Mouse (Mus musculus): ENCODE data around the gene Fcrl1. TPM values are rescaled to one million over a fixed set of nuclear protein-coding genes. Genes with fewer than 3 reads are reported as not detected.

Fcrl1 gene
- polyA plus RNA-seq, 1 experiment from 2014 or later: 0.20 TPM

DNA sequence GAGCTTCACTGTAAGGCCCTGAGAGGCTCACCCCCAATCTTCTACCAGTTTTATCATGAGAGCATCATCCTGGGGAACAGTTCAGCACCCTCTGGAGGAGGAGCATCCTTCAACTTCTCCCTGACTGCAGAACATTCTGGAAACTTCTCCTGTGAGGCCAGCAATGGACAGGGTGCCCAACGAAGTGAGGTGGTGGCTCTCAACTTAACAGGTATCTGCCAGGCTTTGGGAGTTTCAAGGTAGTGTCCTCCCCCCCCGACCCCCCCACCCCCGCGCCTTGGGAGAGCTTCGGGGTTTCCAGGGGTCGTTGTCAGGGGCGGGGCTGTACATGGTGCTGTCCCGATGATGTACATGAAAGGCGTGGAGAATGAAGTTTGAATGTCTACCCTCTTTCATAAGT lies 8.9 kb downstream of the Fcrl1 start:
- Histone ChIP-seq H3K27me3 (ENCODE audit: control insufficient read depth, insufficient read depth, low read length) (no peaks in the 10 kb centered on the region), H3K4me3 (ENCODE audit: control insufficient read depth in 1 of 2, insufficient read depth in 1 of 2, low read depth in 1 of 2, low read length in 2 of 2) (no peak overlapping the region), H3K9me3 (ENCODE audit: control insufficient read depth, low read length) (no peaks in the 10 kb centered on the region), H3K4me2 (ENCODE audit: low read length) (no peak overlapping the region), H3K27ac (replicated peaks in 1 of 2; ENCODE audit: control insufficient read depth in 1 of 2, insufficient read depth in 1 of 2, low read depth in 2 of 2, low read length in 2 of 2) (no peak overlapping the region), H3K4me1 (ENCODE audit: control insufficient read depth in 2 of 2, insufficient read depth in 2 of 2, low read length in 2 of 2) (no peaks in the 10 kb centered on the region), H3K9ac (ENCODE audit: low read length) (no peak overlapping the region), H3K36me3 (ENCODE audit: control insufficient read depth, insufficient read depth, low read length) (no peaks in the 10 kb centered on the region)
- ATAC-seq (ENCODE audit: insufficient number of reproducible peaks, insufficient read depth, low FRiP score, low read depth): no peak; the same call in 1 of the 2 replicates
- 78% methylated on average over 9 of the region's 9 CpGs for WGBS

DNA sequence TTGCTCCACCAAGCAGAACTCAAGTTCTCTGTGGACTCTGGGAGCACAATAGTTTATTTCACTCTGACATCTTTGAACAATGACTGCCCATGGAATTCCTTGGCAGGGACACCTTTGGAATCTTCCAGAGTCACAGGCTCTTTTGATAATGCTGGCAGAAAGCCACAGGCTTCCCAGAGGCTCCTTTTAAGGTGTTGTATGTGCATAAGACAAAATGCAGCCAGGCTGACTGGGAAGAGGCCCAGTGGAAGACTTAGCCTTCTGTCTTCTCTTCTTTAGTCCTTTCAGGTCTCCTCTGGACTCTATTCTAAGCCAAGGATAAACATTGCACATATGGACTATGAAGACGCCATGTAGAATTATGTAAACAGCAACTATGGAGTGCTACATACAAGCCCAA lies 14.7 kb downstream of the Fcrl1 start:
- H3K4me3 ChIP-seq (ENCODE audit: control insufficient read depth in 1 of 2, insufficient read depth in 1 of 2, low read depth in 1 of 2, low read length in 2 of 2): no peak overlapping the region
- H3K27me3 ChIP-seq (ENCODE audit: control insufficient read depth, insufficient read depth, low read length): no peaks in the 10 kb centered on the region
- H3K9ac ChIP-seq (ENCODE audit: low read length): no peak overlapping the region
- WGBS: 90% methylated on average over 1 of the region's 1 CpGs
- H3K4me2 ChIP-seq (ENCODE audit: low read length): no peak overlapping the region
- peak overlapping the region in 1 of 2 experiments; percentile 55; a peak in 1 of 4 replicates for H3K27ac ChIP-seq (replicated peaks in 1 of 2; ENCODE audit: control insufficient read depth in 1 of 2, insufficient read depth in 1 of 2, low read depth in 2 of 2, low read length in 2 of 2)
- no peak for ATAC-seq (ENCODE audit: insufficient number of reproducible peaks, insufficient read depth, low FRiP score, low read depth)
- H3K36me3 ChIP-seq (ENCODE audit: control insufficient read depth, insufficient read depth, low read length): no peaks in the 10 kb centered on the region
- H3K9me3 ChIP-seq (ENCODE audit: control insufficient read depth, low read length): no peaks in the 10 kb centered on the region
- no peaks in the 10 kb centered on the region; a peak in 1 of 4 replicates for H3K4me1 ChIP-seq (ENCODE audit: control insufficient read depth in 2 of 2, insufficient read depth in 2 of 2, low read length in 2 of 2)

DNA sequence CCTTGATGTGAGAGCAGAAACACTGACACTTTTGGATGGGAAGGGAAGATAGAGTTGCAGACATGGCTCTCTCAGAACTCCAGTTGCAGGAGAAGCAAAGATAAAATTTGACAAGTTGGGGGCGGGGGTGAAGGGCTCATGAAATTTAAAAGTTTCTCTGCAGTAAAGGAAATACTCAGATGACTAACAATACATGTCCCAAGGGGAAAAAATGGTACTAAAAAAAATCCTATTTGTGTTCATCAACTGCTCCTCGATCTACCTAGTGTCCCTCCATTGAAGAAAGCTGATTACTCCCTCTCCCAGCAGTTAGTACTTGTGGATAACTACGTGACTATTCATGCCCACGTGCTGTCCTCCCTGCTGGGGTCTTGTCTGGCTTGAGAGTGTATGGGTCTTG lies 22.6 kb downstream of the Fcrl1 start:
- WGBS: 49% methylated on average over 4 of the region's 4 CpGs
- H3K27me3 ChIP-seq (ENCODE audit: control insufficient read depth, insufficient read depth, low read length): no peaks in the 10 kb centered on the region
- no peak overlapping the region for H3K4me3 ChIP-seq (ENCODE audit: control insufficient read depth in 1 of 2, insufficient read depth in 1 of 2, low read depth in 1 of 2, low read length in 2 of 2)
- H3K9me3 ChIP-seq (ENCODE audit: control insufficient read depth, low read length): no peaks in the 10 kb centered on the region
- H3K36me3 ChIP-seq (ENCODE audit: control insufficient read depth, insufficient read depth, low read length): no peaks in the 10 kb centered on the region
- no peak for ATAC-seq (ENCODE audit: insufficient number of reproducible peaks, insufficient read depth, low FRiP score, low read depth)
- H3K9ac ChIP-seq (ENCODE audit: low read length): no peak overlapping the region
- no peaks in the 10 kb centered on the region for H3K4me1 ChIP-seq (ENCODE audit: control insufficient read depth in 2 of 2, insufficient read depth in 2 of 2, low read length in 2 of 2)
- no peak overlapping the region for H3K27ac ChIP-seq (replicated peaks in 1 of 2; ENCODE audit: control insufficient read depth in 1 of 2, insufficient read depth in 1 of 2, low read depth in 2 of 2, low read length in 2 of 2)
- H3K4me2 ChIP-seq (ENCODE audit: low read length): no peak overlapping the region

DNA sequence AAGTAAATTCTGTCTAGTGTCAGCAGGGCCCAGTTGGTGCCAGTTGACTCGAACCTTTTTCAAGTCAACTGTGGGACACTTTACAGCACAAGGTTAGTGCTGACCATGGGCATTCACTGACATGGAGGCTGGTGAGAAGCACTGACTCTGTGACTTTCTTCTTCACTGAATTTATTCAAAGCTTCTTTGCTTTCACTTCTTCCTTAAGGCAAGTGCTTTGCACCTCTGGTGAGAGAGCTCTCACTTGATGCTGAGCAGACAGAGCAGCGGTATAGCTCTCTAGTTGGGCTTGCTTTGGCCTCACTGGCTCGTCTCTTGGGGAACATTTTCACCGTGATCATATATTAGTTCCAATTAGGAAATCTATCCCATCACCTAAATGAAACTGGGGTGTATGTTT lies 23.7 kb downstream of the Fcrl1 start:
- Histone ChIP-seq H3K9me3 (ENCODE audit: control insufficient read depth, low read length) (no peaks in the 10 kb centered on the region), H3K27me3 (ENCODE audit: control insufficient read depth, insufficient read depth, low read length) (no peaks in the 10 kb centered on the region), H3K27ac (replicated peaks in 1 of 2; ENCODE audit: control insufficient read depth in 1 of 2, insufficient read depth in 1 of 2, low read depth in 2 of 2, low read length in 2 of 2) (no peak overlapping the region), H3K4me1 (ENCODE audit: control insufficient read depth in 2 of 2, insufficient read depth in 2 of 2, low read length in 2 of 2) (no peaks in the 10 kb centered on the region), H3K4me3 (ENCODE audit: control insufficient read depth in 1 of 2, insufficient read depth in 1 of 2, low read depth in 1 of 2, low read length in 2 of 2) (no peak overlapping the region), H3K4me2 (ENCODE audit: low read length) (no peak overlapping the region), H3K9ac (ENCODE audit: low read length) (no peak overlapping the region), H3K36me3 (ENCODE audit: control insufficient read depth, insufficient read depth, low read length) (no peaks in the 10 kb centered on the region)
- WGBS: 76% methylated on average over 4 of the region's 4 CpGs
- ATAC-seq (ENCODE audit: insufficient number of reproducible peaks, insufficient read depth, low FRiP score, low read depth): no peak

DNA sequence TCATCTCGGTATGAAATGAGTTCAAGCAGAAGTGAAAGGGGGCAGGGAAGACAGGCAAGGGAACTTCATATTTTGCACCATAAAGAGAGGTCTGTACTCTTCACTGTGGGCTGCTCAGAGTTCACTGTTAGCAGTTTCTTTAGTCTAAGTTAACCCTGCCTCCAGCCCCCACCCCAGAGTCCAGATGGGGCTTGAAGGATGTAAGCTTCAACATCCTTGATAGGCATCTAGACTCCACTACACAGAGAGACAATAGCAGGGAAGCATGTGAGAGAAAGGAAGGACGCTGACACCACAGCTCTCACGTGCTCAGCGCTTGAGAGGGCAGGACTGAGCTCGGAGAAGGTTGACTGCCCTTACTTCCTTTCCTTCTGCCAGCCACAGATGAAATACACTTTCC lies 25.1 kb downstream of the Fcrl1 start:
- Histone ChIP-seq H3K36me3 (ENCODE audit: control insufficient read depth, insufficient read depth, low read length) (no peaks in the 10 kb centered on the region), H3K9ac (ENCODE audit: low read length) (no peak overlapping the region), H3K9me3 (ENCODE audit: control insufficient read depth, low read length) (no peaks in the 10 kb centered on the region), H3K27me3 (ENCODE audit: control insufficient read depth, insufficient read depth, low read length) (no peaks in the 10 kb centered on the region), H3K4me3 (ENCODE audit: control insufficient read depth in 1 of 2, insufficient read depth in 1 of 2, low read depth in 1 of 2, low read length in 2 of 2) (no peak overlapping the region), H3K4me1 (ENCODE audit: control insufficient read depth in 2 of 2, insufficient read depth in 2 of 2, low read length in 2 of 2) (no peaks in the 10 kb centered on the region), H3K27ac (replicated peaks in 1 of 2; ENCODE audit: control insufficient read depth in 1 of 2, insufficient read depth in 1 of 2, low read depth in 2 of 2, low read length in 2 of 2) (no peak overlapping the region), H3K4me2 (ENCODE audit: low read length) (no peak overlapping the region)
- WGBS: 46% methylated on average over 5 of the region's 5 CpGs
- ATAC-seq (ENCODE audit: insufficient number of reproducible peaks, insufficient read depth, low FRiP score, low read depth): no peak

DNA sequence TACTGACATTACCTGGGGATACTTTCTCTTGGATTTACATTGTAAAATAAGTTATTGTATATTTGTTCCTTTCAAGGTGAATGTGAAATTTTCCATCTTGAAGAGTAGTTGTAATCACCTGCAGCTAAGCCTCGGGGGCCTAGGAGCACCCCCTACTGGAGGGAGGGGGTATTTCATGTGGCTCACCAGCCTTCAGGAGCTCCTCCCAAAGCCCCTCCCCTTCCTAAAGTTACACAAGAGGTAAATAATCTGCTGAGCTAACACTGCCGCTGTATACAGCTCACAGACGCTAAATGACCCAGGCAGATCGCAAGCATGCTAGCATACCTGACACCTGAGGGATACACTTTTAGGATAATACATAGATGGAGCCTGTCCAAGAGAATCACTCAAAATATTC lies 32.0 kb downstream of the Fcrl1 start:
- no peak overlapping the region for H3K9ac ChIP-seq (ENCODE audit: low read length)
- H3K36me3 ChIP-seq (ENCODE audit: control insufficient read depth, insufficient read depth, low read length): no peaks in the 10 kb centered on the region
- 34% methylated on average over 4 of the region's 4 CpGs for WGBS
- no peak overlapping the region for H3K27ac ChIP-seq (replicated peaks in 1 of 2; ENCODE audit: control insufficient read depth in 1 of 2, insufficient read depth in 1 of 2, low read depth in 2 of 2, low read length in 2 of 2)
- H3K27me3 ChIP-seq (ENCODE audit: control insufficient read depth, insufficient read depth, low read length): no peaks in the 10 kb centered on the region
- peaks cover 0 to 2% of the 10 kb centered on the region in 2 experiments; a peak in 1 of 4 replicates for H3K4me1 ChIP-seq (ENCODE audit: control insufficient read depth in 2 of 2, insufficient read depth in 2 of 2, low read length in 2 of 2)
- ATAC-seq (ENCODE audit: insufficient number of reproducible peaks, insufficient read depth, low FRiP score, low read depth): no peak
- H3K4me3 ChIP-seq (ENCODE audit: control insufficient read depth in 1 of 2, insufficient read depth in 1 of 2, low read depth in 1 of 2, low read length in 2 of 2): no peak overlapping the region
- no peak overlapping the region for H3K4me2 ChIP-seq (ENCODE audit: low read length)
- no peaks in the 10 kb centered on the region for H3K9me3 ChIP-seq (ENCODE audit: control insufficient read depth, low read length)

DNA sequence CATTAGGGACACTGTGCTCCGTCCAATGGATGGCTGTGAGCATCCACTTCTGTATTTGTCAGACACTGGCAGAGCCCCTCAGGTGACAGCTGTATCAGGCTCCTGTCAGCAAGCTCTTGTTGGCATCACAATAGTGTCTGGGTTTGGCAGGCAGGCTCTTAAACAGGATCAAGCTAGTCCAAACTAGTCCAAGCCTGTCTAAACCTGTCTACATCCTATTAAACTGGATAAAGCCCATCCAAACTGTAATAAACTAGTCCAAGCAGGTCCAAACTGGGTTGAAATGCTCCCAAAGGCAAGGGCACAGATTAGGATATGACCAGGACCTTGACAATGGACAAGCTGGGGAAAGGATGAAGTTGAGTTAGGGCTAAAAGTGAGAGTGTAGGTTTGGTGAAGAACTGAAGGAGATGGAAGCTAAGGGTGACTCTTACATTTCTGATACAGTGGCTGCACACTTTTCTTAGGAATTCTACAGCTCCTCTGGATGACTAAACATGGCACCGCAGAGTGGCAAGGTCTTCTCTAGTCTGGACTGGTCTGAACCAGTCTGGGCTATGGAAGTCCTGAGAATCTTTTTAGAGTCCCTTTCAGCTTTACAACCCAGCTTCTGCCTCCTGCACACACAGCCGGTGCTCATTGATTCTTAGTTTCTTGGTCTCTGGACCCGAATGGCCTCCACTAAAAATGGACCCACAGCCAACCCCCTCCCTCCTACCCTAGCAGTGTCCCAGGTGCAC lies 33.2 kb downstream of the Fcrl1 start:
- Histone ChIP-seq H3K36me3 (ENCODE audit: control insufficient read depth, insufficient read depth, low read length) (no peaks in the 10 kb centered on the region), H3K27ac (replicated peaks in 1 of 2; ENCODE audit: control insufficient read depth in 1 of 2, insufficient read depth in 1 of 2, low read depth in 2 of 2, low read length in 2 of 2) (no peak overlapping the region), H3K4me1 (ENCODE audit: control insufficient read depth in 2 of 2, insufficient read depth in 2 of 2, low read length in 2 of 2) (peaks cover 0 to 2% of the 10 kb centered on the region in 2 experiments; a peak in 1 of 4 replicates), H3K4me2 (ENCODE audit: low read length) (no peak overlapping the region), H3K9ac (ENCODE audit: low read length) (no peak overlapping the region), H3K9me3 (ENCODE audit: control insufficient read depth, low read length) (no peaks in the 10 kb centered on the region), H3K4me3 (ENCODE audit: control insufficient read depth in 1 of 2, insufficient read depth in 1 of 2, low read depth in 1 of 2, low read length in 2 of 2) (no peak overlapping the region), H3K27me3 (ENCODE audit: control insufficient read depth, insufficient read depth, low read length) (no peaks in the 10 kb centered on the region)
- WGBS: 78% methylated on average over 4 of the region's 4 CpGs
- no peak for ATAC-seq (ENCODE audit: insufficient number of reproducible peaks, insufficient read depth, low FRiP score, low read depth)

DNA sequence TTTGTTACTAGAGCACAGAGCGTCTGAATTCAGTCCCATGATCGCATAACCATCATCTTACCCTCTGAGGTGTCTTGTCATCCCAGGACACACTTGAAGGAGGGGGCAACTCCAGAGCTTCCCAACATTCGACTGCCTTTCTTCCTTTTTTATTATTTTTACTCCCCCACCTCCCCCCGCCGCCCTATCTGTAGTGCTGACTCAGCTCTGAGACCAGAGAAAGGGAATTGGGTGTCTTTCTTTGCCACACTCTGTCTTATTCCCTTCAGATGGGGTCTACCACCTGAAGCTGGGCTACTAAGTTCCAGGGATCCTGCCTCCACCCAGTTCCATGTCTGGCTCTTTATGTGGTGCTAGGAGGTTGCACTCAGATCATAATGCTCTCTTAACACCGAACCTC lies 34.4 kb downstream of the Fcrl1 start:
- no peak for ATAC-seq (ENCODE audit: insufficient number of reproducible peaks, insufficient read depth, low FRiP score, low read depth)
- Histone ChIP-seq H3K27me3 (ENCODE audit: control insufficient read depth, insufficient read depth, low read length) (no peaks in the 10 kb centered on the region), H3K27ac (replicated peaks in 1 of 2; ENCODE audit: control insufficient read depth in 1 of 2, insufficient read depth in 1 of 2, low read depth in 2 of 2, low read length in 2 of 2) (no peak overlapping the region), H3K9ac (ENCODE audit: low read length) (no peak overlapping the region), H3K4me2 (ENCODE audit: low read length) (no peak overlapping the region; the same call in 1 of the 2 replicates), H3K4me1 (ENCODE audit: control insufficient read depth in 2 of 2, insufficient read depth in 2 of 2, low read length in 2 of 2) (peaks cover 0 to 2% of the 10 kb centered on the region in 2 experiments; a peak in 1 of 4 replicates), H3K36me3 (ENCODE audit: control insufficient read depth, insufficient read depth, low read length) (no peaks in the 10 kb centered on the region), H3K9me3 (ENCODE audit: control insufficient read depth, low read length) (no peaks in the 10 kb centered on the region), H3K4me3 (ENCODE audit: control insufficient read depth in 1 of 2, insufficient read depth in 1 of 2, low read depth in 1 of 2, low read length in 2 of 2) (no peak overlapping the region)
- 81% methylated on average over 6 of the region's 6 CpGs for WGBS

Measured in heart, embryonic 14.5 days (tissue).